Comparison of ENCODE assay signal across 17 mouse cellular contexts in genomic region chr10:107205085-107205717, GRCm38 (mm10).
DNase-seq lines count a peak whose midpoint lies in the region; ATAC-seq and TF ChIP-seq lines count a peak whose summit lies in the region.
"Had no signal": no experiment of that assay in that cellular context is flagged by ENCODE, and none has a peak within 500 bp of the region (broad histone marks: within the 10 kb centered on the region; RNA-seq: fewer than 3 reads in every experiment).

No protein-coding gene starts in this region.

- H3K9ac ChIP-seq in lung, embryonic 14.5 days, result no peak overlapping the region
- no peak overlapping the region for H3K9ac ChIP-seq in embryonic facial prominence, embryonic 13.5 days
- H3K9ac ChIP-seq in forebrain, embryonic 16.5 days (replicated peaks; ENCODE audit: low read depth, low read length), result no peak overlapping the region
- H3K9ac ChIP-seq: heart, embryonic 15.5 days; hindbrain, embryonic 12.5 days; intestine, embryonic 15.5 days had no signal

- peak; percentile 18 for DNase-seq in gastrocnemius, adult 2 months
- DNase-seq in gastrocnemius, postnatal 10 days, result no peak
- peak; percentile 35 for DNase-seq in lung, embryonic 14.5 days
- no peak for DNase-seq in lung, postnatal 25 days (ENCODE audit: low spot score)
- peak; percentile 20 for DNase-seq in lung, postnatal 36 days
- DNase-seq in embryo, embryonic 10 days (ENCODE audit: low spot score), result no peak
- DNase-seq: cerebellum, adult 18-20 months; heart, adult 11 months; thymus, postnatal 25 days had no signal

- H3K27ac ChIP-seq in gastrocnemius, adult 2 months, result no peak overlapping the region
- H3K27ac ChIP-seq in lung, embryonic 14.5 days (ENCODE audit: low read depth), result no peak overlapping the region
- H3K27ac ChIP-seq in embryonic facial prominence, embryonic 13.5 days, result 0 out of 2 replicates have a peak overlapping the region, but pooled peaks have one; percentile 22
- H3K27ac ChIP-seq in forebrain, embryonic 16.5 days (ENCODE audit: low read length), result no peak overlapping the region
- H3K27ac ChIP-seq: heart, embryonic 15.5 days; hindbrain, embryonic 12.5 days; intestine, embryonic 15.5 days had no signal

- no peaks in the 10 kb centered on the region for H3K4me1 ChIP-seq in lung, embryonic 14.5 days (ENCODE audit: insufficient read depth)
- peaks cover 4% of the 10 kb centered on the region; the same call in 1 of the 2 replicates for H3K4me1 ChIP-seq in embryonic facial prominence, embryonic 13.5 days
- H3K4me1 ChIP-seq in forebrain, embryonic 16.5 days (replicated peaks; ENCODE audit: control insufficient read depth, insufficient read depth, low read length), result no peaks in the 10 kb centered on the region
- H3K4me1 ChIP-seq: heart, embryonic 15.5 days; hindbrain, embryonic 12.5 days; intestine, embryonic 15.5 days had no signal

- H3K36me3 ChIP-seq in lung, embryonic 14.5 days (ENCODE audit: insufficient read depth), result no peaks in the 10 kb centered on the region
- no peaks in the 10 kb centered on the region for H3K36me3 ChIP-seq in embryonic facial prominence, embryonic 13.5 days
- no peaks in the 10 kb centered on the region for H3K36me3 ChIP-seq in forebrain, embryonic 16.5 days (ENCODE audit: control insufficient read depth, insufficient read depth)
- H3K36me3 ChIP-seq: heart, embryonic 15.5 days; hindbrain, embryonic 12.5 days; intestine, embryonic 15.5 days had no signal

- H3K27me3 ChIP-seq in lung, embryonic 14.5 days (ENCODE audit: insufficient read depth, low read length), result no peaks in the 10 kb centered on the region
- H3K27me3 ChIP-seq in embryonic facial prominence, embryonic 13.5 days, result no peaks in the 10 kb centered on the region
- no peaks in the 10 kb centered on the region for H3K27me3 ChIP-seq in forebrain, embryonic 16.5 days (replicated peaks; ENCODE audit: control insufficient read depth, insufficient read depth, low read length)
- H3K27me3 ChIP-seq: heart, embryonic 15.5 days; hindbrain, embryonic 12.5 days; intestine, embryonic 15.5 days had no signal

- no peak overlapping the region for H3K4me2 ChIP-seq in lung, embryonic 14.5 days
- H3K4me2 ChIP-seq in embryonic facial prominence, embryonic 13.5 days, result 0 out of 2 replicates have a peak overlapping the region, but pooled peaks have one; percentile 9
- no peak overlapping the region for H3K4me2 ChIP-seq in forebrain, embryonic 16.5 days (ENCODE audit: low read length)
- H3K4me2 ChIP-seq: heart, embryonic 15.5 days; hindbrain, embryonic 12.5 days; intestine, embryonic 15.5 days; midbrain, embryonic 11.5 days had no signal

- 70% methylated on average over 9 of the region's 9 CpGs for WGBS in lung, embryonic 14.5 days
- 43% methylated on average over 9 of the region's 9 CpGs for WGBS in embryonic facial prominence, embryonic 13.5 days
- 45% methylated on average over 9 of the region's 9 CpGs for WGBS in forebrain, embryonic 16.5 days

- ATAC-seq in lung, embryonic 14.5 days (ENCODE audit: insufficient read depth), result no peak
- no peak for ATAC-seq in embryonic facial prominence, embryonic 13.5 days (ENCODE audit: insufficient number of reproducible peaks, insufficient read depth, low FRiP score, low TSS enrichment, low read depth)
- no peak for ATAC-seq in forebrain, embryonic 16.5 days
- ATAC-seq: CD4-positive, CD25-positive, alpha-beta regulatory T cell, adult 4 months; intestine, embryonic 15.5 days had no signal

- intact Hi-C loops in gastrocnemius, adult 2 months (cut with DNase I), result no loop called here

- no peak for TF ChIP-seq CTCF in gastrocnemius, adult 2 months (IDR thresholded peaks at IDR 0.05)
- TF ChIP-seq CTCF in lung, embryonic 14.5 days (IDR thresholded peaks at IDR 0.05; ENCODE audit: low read depth), result no peak

- H3K4me3 ChIP-seq in gastrocnemius, adult 2 months, result peak overlapping the region; percentile 19
- H3K4me3 ChIP-seq in lung, embryonic 14.5 days (ENCODE audit: low read depth, low read length), result no peak overlapping the region
- no peak overlapping the region for H3K4me3 ChIP-seq in embryonic facial prominence, embryonic 13.5 days
- H3K4me3 ChIP-seq in forebrain, embryonic 16.5 days (replicated peaks; ENCODE audit: low read length), result no peak overlapping the region
- H3K4me3 ChIP-seq: erythroblast, embryonic 14.5 days; heart, embryonic 15.5 days; hindbrain, embryonic 12.5 days; intestine, embryonic 15.5 days had no signal

- H3K9me3 ChIP-seq in lung, embryonic 14.5 days (ENCODE audit: low read depth, low read length), result no peaks in the 10 kb centered on the region
- no peaks in the 10 kb centered on the region for H3K9me3 ChIP-seq in embryonic facial prominence, embryonic 13.5 days
- no peaks in the 10 kb centered on the region for H3K9me3 ChIP-seq in forebrain, embryonic 16.5 days (ENCODE audit: control insufficient read depth, low read length)
- H3K9me3 ChIP-seq: heart, embryonic 15.5 days; hindbrain, embryonic 12.5 days; intestine, embryonic 15.5 days had no signal

Comparison
In these comparisons a context has a peak if more than half of its experiments do, and no peak if none do; other contexts are left out.
1. DNase-seq: peak in gastrocnemius, adult 2 months (single experiment), lung, embryonic 14.5 days (single experiment) and lung, postnatal 36 days (single experiment); none in gastrocnemius, postnatal 10 days (single experiment), lung, postnatal 25 days (single experiment) and embryo, embryonic 10 days (single experiment).